9 mouse cellular contexts compared by ENCODE assay signal in genomic region chr12:108249522-108249921, GRCm38 (mm10). TPM values are rescaled to one million over a fixed set of nuclear protein-coding genes. Genes with fewer than 3 reads are reported as not detected.
DNase-seq lines count a peak whose midpoint lies in the region; ATAC-seq and TF ChIP-seq lines count a peak whose summit lies in the region.
"Had no signal": no experiment of that assay in that cellular context is flagged by ENCODE, and none has a peak within 500 bp of the region (broad histone marks: within the 10 kb centered on the region; RNA-seq: fewer than 3 reads in every experiment).

No protein-coding gene starts in this region.

- WGBS in kidney, adult 2 months, result 18% methylated on average over 10 of the region's 10 CpGs
- WGBS in lung, embryonic 16.5 days, result 24% methylated on average over 10 of the region's 10 CpGs

- H3K4me3 ChIP-seq in kidney, adult 2 months (ENCODE audit: insufficient read depth, low read depth, low read length), result no peak overlapping the region
- no peak overlapping the region for H3K4me3 ChIP-seq in lung, embryonic 16.5 days (ENCODE audit: low read length)
- H3K4me3 ChIP-seq: limb, embryonic 13.5 days had no signal

- intact Hi-C loops in gastrocnemius, postnatal 36 days (cut with DNase I), result no loop called here

- H3K9ac ChIP-seq in lung, embryonic 16.5 days (ENCODE audit: low read length), result no peak overlapping the region
- H3K9ac ChIP-seq: limb, embryonic 13.5 days had no signal

- peak; percentile 56 for DNase-seq in gastrocnemius, adult 18-20 months (ENCODE audit: low spot score)
- DNase-seq in gastrocnemius, postnatal 36 days, result no peak
- DNase-seq in heart, adult 18-20 months, result peak; percentile 71 to 84
- peak; percentile 96 for DNase-seq in kidney, adult 2 months
- no peak for DNase-seq in urinary bladder, adult 18-20 months (ENCODE audit: low spot score in 2 of 2)
- DNase-seq in layer of hippocampus, adult 18-20 months (ENCODE audit: low spot score in 2 of 2), result no peak

- TF ChIP-seq POLR2A in kidney, adult 2 months (IDR thresholded peaks at IDR 0.05; ENCODE audit: low read depth, low read length), result no peak

- H3K4me2 ChIP-seq in lung, embryonic 16.5 days (ENCODE audit: low read depth, low read length), result peak overlapping the region; percentile 21; the same call in 1 of the 2 replicates
- H3K4me2 ChIP-seq: limb, embryonic 13.5 days had no signal

- no peaks in the 10 kb centered on the region for H3K9me3 ChIP-seq in lung, embryonic 16.5 days (ENCODE audit: control insufficient read depth, low read length)
- H3K9me3 ChIP-seq: limb, embryonic 13.5 days had no signal

- H3K27me3 ChIP-seq in kidney, adult 2 months (replicated peaks; ENCODE audit: control insufficient read depth, insufficient read depth, low read length), result no peaks in the 10 kb centered on the region
- H3K27me3 ChIP-seq in lung, embryonic 16.5 days (ENCODE audit: control insufficient read depth, insufficient read depth, low read depth, low read length), result no peaks in the 10 kb centered on the region
- H3K27me3 ChIP-seq: limb, embryonic 13.5 days had no signal

- peak; percentile 47 for ATAC-seq in lung, embryonic 16.5 days (ENCODE audit: low read depth)
- no peak for ATAC-seq in activated CD4-positive, CD25-positive, alpha-beta regulatory T cell, adult 4 months

- no peaks in the 10 kb centered on the region for H3K36me3 ChIP-seq in kidney, adult 2 months (ENCODE audit: control insufficient read depth, insufficient read depth, low read length)
- no peaks in the 10 kb centered on the region for H3K36me3 ChIP-seq in lung, embryonic 16.5 days (ENCODE audit: control insufficient read depth, insufficient read depth, low read length)
- H3K36me3 ChIP-seq: limb, embryonic 13.5 days had no signal

- no peak for TF ChIP-seq CTCF in kidney, adult 2 months (conservative IDR thresholded peaks at IDR 0.05; ENCODE audit: insufficient read depth, insufficient read length, low read depth, low read length)

- peaks cover 70% of the 10 kb centered on the region for H3K4me1 ChIP-seq in kidney, adult 2 months (ENCODE audit: control insufficient read depth, insufficient read depth, low read length)
- H3K4me1 ChIP-seq in lung, embryonic 16.5 days (replicated peaks; ENCODE audit: control insufficient read depth, insufficient read depth, low read length), result peaks cover 45% of the 10 kb centered on the region

- H3K27ac ChIP-seq in kidney, adult 2 months (ENCODE audit: insufficient read depth, low read depth, low read length), result peak overlapping the region; percentile 28; the same call in 1 of the 2 replicates
- no peak overlapping the region for H3K27ac ChIP-seq in lung, embryonic 16.5 days (ENCODE audit: low read length)
- H3K27ac ChIP-seq: limb, embryonic 13.5 days had no signal

RNA-seq across cellular contexts. Expression of gene Ccdc85c, which starts 25.7 kb away (rescaled TPM):
- total RNA-seq in gastrocnemius, adult 18-20 months (2021), result 10 to 100 TPM; 39.4 to 42.6 TPM
- 10 to 100 TPM; 24.0 to 26.5 TPM for total RNA-seq in gastrocnemius, postnatal 36 days (2021)
- total RNA-seq in heart, adult 18-20 months (2021), result 10 to 100 TPM; 38.5 to 42.5 TPM
- polyA plus RNA-seq in kidney, adult 2 months (2012; rRNA removed), result 15.7 and 19.4 TPM in 2 replicates
- polyA plus RNA-seq in lung, embryonic 16.5 days (2015; fragmentation: Nextera tagmentation; extraction: Ambion mirVana), result 4.6 and 5.5 TPM in 2 replicates
- under 1 TPM; 0.25 to 0.42 TPM for polyA plus RNA-seq in activated CD4-positive, CD25-positive, alpha-beta regulatory T cell, adult 4 months (2017; shearing (Covaris generic))
- total RNA-seq in layer of hippocampus, adult 18-20 months (2021), result 10 to 100 TPM; 66.1 to 72.5 TPM

RNA-seq across cellular contexts. Expression of gene Hhipl1, which starts 56.5 kb away (rescaled TPM):
- 1 to 10 TPM; 1.1 to 1.2 TPM for total RNA-seq in gastrocnemius, adult 18-20 months (2021)
- 1 to 10 TPM in 1 of 2 experiments, under 1 TPM in 1; 0.74 to 1.3 TPM for total RNA-seq in gastrocnemius, postnatal 36 days (2021)
- 1 to 10 TPM; 1.3 to 2.1 TPM for total RNA-seq in heart, adult 18-20 months (2021)
- polyA plus RNA-seq in kidney, adult 2 months (2012; rRNA removed), result 0.31 and 0.42 TPM in 2 replicates
- polyA plus RNA-seq in lung, embryonic 16.5 days (2015; fragmentation: Nextera tagmentation; extraction: Ambion mirVana), result 0.88 and 0.91 TPM in 2 replicates
- under 1 TPM in 1 of 2 experiments, not detected in 1; 0.08 TPM for polyA plus RNA-seq in activated CD4-positive, CD25-positive, alpha-beta regulatory T cell, adult 4 months (2017; shearing (Covaris generic))
- total RNA-seq in layer of hippocampus, adult 18-20 months (2021), result 1 to 10 TPM; 6.1 to 6.4 TPM

Comparison
In these comparisons a context has a peak if more than half of its experiments do, and no peak if none do; other contexts are left out.
1. DNase-seq: peak in gastrocnemius, adult 18-20 months (single experiment), heart, adult 18-20 months (2 of 2) and kidney, adult 2 months (single experiment); none in gastrocnemius, postnatal 36 days (0 of 2), urinary bladder, adult 18-20 months (0 of 2) and layer of hippocampus, adult 18-20 months (0 of 2).